Mouse (Mus musculus) right cerebral cortex, postnatal 10 days (tissue): Measurements from ENCODE around the gene Galk1.

Source experiments
- DNase-seq, 2 experiments: peaks; one replicate each; pipeline ENCODE4 v3.0.0; 2021; ENCODE audit warnings: low spot score in 2 of 2

Galk1 gene

DNA sequence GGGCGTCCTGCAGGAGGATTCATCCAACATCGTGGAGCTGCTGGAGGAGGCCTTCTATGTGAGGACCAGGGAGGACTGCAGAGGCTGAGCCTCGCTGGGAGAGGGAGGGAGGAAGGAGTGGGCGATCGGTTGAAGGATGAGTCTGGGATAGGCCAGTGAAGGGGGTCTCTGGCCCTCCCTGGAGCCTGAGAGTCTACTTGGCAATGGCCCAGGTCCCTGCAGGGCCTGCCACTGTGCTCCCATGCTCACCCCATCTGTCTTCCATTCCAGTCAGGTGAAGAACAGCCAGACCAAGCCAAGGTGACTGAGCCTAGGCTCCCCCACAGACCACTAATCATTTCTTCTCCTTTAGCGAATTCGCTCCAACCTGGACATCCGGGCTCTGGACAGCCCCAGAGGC is 29.2 kb downstream of the Galk1 start:
- DNase-seq = no peak

DNA sequence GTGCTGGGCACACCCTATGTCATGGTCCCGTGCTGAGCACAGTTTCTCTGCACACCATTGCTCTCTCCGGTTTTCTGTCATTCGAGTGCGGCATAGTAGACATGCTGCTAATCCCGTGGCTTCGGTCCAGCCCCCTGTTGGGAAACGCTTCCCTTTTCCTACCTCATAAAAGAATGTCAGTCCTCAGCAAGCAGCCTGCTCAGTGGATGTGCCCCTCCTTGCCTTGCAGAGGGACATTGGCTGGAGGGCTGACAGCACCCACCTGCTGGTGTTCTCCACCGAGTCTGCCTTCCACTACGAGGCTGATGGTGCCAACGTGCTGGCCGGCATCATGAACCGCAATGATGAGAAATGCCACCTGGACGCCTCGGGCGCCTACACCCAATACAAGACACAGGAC is 30.0 kb downstream of the Galk1 start:
- no peak for DNase-seq

DNA sequence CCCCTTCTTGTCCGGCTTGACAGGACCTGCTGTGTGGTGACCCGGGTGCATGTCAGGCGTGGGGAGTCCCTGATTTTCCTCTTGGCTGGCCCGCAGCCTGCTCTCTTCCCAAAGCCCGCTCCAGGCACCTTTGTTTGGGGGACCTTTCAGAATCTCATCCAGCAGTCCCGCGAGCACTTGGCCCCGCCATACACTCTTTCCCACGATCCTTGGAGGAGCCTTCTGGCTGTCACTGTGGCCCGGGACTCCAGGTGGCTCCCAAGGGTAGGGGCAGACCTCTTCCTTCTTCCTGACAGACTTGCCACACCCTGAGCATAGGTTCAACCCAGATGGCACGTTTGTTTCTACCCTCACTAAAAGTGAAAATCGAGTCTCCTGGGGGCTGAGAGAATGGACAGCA is 37.0 kb downstream of the Galk1 start:
- DNase-seq = no peak

DNA sequence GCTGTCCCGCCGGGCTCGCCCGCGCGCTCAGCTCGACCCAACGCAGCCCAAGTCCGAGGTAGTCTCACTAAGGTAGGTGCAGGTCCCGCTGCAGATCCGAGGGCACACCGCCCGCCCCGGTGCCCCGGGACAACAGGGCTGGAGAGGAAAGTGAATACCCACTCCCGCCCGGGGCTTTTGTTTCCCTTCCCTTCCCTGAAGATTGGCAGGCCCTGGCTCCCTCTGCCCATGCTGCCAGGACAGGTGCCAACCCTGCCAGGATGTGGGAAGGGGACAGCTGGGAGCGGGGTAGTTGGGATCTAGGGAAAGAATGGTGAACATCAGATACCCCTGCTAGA is 37.5 kb downstream of the Galk1 start:
- DNase-seq = no peak

DNA sequence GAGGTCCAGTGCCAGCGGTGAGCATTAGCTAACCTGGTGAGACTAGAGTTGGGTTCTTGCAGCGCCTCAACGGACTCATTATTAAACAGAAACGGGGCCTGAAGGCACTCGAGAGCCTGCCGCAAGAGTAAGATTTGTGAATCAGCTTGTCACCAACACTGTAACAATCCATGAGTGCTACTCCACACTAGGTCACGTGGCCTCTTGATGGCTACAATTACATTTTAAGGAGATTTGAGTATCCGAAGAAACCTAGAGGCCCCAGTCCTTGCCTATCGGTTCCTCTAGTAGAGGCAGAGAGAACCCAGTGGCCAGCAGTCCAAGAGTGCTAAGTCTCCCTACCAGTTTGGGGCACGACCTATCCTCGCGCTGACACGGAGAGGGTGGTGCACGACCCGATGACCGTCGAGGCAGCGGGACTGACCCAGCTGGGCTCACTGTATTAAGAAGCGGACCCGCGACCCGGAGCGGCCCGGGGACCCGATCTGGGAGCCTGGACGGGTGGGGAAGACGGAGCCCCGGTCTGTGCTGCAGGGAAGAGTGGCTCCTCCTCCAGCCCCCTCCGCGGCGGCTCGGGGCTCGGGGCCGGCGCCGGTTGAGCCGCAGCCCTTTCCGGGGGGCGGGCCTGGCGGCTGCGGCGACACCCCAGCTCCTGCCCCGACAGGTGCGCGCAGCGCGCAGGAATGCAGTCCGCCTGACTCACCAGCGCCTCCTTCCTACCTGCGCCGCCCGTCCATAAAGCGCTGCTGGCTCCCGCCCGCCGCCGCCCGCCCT is 38.0 kb downstream of the Galk1 start, which contains the start of gene Itgb4:
Gene Itgb4 (plus strand): TSS at position 401 of the 774 bp plus-strand sequence.
- DNase-seq = no peak

DNA sequence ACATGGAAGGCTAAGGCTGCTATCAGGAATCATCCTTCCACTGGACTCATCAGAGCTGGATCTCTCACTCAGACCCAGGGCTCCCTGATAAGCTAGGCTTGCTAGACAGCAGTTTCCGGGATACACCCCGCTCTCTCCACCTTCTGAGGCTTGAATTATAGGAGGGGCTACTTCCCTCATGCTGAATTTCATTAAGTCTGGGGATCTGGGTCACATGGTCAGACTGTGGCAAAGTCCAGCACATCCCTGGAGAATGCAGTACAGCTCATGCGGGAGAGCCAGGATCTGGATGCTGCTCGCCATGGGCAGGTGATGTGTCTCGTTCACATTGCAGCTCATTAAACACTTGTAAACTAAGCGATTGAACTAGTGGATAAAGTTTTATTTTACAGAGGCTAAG is 41.5 kb downstream of the Galk1 start:
- no peak for DNase-seq

DNA sequence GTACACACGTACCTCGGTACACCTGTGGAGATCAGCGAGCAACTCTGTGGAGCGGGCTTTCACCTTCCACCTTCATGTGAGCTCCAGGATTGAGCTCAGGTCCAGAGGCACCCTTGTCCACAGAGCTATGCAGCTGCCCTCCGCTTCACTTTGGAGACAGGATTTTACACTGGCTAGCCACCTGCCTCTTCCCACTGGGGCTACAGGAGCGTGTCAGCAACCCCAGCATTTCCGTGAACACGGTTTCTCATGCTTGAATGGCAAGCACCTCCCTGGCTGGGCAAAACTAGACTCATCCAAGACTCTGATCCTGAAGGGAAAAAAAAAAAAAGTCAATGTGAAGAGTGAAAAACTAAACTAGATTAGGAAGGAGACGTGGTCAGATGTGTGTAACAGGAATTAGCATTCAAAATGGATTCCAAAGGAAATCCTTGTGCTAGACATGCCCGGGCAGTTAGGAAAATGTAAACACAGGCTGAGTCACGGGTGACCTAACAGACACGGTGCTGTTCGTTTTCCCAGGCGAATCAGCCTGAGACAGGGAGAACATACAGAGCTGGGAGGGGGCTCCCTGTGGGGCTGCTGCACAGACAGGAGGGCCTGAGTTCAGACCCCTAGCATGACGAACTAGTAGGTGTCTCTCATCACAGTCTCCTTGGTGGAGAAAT is 42.4 kb downstream of the Galk1 start:
- DNase-seq = no peak

DNA sequence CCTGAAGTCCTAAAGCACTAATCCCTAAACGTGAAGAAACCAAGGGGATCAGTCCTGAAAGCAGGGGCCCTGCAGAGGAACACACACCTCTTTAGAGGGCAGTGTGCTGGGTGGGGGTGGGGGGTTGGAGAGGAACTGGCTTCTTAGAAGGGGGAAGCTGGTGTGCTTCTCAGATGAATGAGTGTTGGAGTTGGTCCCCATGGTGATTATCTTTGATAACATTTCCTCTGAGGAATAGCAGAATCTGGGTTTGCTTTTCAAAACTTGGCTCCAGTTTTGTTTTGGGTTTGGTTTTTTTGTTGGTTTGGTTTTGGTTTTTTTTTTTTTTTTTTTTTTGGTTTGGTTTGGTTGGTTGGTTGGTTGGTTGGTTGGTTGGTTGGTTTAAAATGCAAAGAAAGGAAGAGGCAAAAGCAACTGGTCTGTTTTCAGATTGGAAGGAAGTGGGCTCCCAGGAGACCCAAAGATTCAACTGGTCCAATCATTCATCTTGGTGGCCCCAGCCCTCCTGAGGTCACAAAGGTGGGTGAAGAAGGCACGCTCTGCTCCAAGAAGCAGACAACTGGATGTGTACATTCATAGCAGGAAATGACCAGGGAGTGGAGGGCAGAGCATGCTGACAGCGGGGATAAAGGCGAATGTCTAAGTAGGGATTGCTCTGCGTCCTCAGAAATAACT is 43.7 kb downstream of the Galk1 start:
- DNase-seq = no peak

DNA sequence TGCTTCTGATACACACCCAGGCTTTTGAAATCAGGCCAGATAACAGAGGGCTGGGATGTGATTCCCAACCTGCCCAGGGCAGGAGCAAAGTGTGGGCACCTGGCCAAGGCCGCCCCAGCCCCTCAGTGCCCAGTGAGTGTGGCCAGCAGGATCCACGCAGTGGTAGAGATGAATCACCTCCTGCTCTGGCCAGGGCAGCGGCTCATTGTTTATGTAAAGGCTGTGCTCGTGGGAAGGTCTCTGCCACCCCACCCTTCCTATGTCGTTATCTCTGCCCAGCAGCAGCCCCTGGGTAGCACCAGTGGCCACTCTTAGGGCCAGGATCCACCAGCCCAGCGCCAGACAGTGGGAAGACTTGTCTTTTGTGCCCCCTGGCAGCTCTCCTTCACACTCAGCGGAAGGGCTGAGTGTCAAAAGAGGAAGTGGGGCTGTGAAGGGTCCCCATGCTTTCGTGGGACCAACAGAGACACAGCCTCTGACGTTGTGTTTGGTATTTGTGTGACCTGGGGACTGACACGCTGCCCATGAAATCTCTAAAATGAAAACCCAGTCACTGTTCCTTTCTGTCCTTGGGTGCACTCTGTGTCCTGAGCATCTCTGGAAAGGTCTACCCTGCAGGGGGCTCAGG is 47.4 kb downstream of the Galk1 start:
- no peak for DNase-seq

DNA sequence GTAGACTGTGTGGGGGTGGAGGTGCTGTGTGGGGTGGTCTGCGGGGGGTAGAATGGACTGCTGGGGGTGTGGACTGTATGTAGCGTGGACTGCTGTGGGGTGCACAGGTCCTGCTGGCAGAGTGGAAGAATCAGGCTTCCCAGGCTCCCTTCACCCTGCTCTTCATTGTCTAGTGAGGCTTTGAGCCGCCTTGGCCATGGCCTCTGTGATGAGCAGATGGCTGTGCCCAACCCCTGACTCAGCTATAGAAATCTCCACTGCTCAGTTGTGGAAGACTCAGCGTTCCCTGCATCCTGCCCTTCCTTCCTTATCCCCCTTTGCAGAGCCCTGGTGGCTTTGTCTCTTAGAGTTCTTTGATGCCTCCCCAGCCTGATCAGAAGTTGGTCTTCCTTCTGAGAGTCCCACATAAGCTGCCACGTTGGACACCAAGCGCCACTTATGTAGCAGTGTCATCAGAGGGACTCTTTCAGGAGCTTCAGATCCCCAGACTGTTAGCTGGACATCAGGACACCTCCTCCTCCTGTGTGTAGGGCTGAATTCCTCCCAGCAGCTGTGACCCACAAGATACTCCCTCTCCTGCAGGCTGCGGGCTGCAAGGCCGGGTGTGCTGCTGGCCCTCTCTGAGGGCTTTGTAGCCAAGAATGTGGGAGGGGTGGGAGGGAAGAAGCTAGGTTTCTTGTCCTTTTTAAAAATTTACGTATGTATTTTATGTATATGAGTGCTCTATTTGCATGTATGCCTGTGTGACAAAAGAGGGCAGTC is 49.7 kb downstream of the Galk1 start:
- no peak for DNase-seq

DNA sequence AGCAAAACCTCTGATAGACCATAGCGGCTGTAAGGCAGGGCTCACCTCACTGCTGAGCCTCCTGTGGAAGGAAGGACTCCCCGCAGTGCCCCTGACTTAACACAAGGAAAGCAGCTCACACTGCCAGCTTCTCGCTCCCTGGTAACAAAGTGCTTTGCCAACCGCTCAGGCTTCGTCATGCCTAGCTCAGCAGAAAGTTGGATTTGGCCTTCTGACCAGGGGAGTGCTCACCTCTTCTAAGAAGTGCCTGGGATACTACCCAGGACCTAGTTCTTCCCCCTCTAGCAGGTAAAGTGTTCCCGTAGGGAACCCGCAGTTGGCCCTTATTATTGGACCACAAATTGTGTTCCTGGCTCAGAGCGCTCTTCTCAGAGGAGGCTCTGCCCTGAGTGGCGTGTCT is 53.5 kb downstream of the Galk1 start:
- no peak for DNase-seq
